Mouse (Mus musculus) heart, postnatal 0 days (tissue): ENCODE measurements around the gene Zfp213.

Experiments used
- CTCF ChIP-seq: IDR thresholded peaks from 2 replicates; pipeline ENCODE4 v1.5.1; 2016; ENCODE audit warnings: antibody characterized with exemption, control low read depth, low read depth
- EP300 ChIP-seq: IDR thresholded peaks from 2 replicates; pipeline ENCODE4 v1.6.1; 2016; ENCODE audit warnings: antibody characterized with exemption, low read depth

GRCm38 (mm10) chr17:23554321-23554720 is 9.7 kb downstream of the Zfp213 start:
- TF ChIP-seq CTCF: no peak
- TF ChIP-seq EP300: no peak
